Mouse (Mus musculus) spleen, adult 2 months (tissue): ENCODE data around the gene Fntb.

Source experiments
- CTCF ChIP-seq: fragments of 200-500 bp; IDR thresholded peaks from 2 replicates; pipeline ENCODE4 v1.5.1; 2011; ENCODE audit warnings: mild to moderate bottlenecking, inconsistent platforms; ENCODE audit not compliant: insufficient read depth, insufficient read length, insufficient replicate concordance; ENCODE audit errors: extremely low read depth
- POLR2A ChIP-seq: fragments of 200-500 bp; IDR thresholded peaks from 2 replicates; pipeline ENCODE4 v1.6.1; 2011; ENCODE audit warnings: low read depth, low read length, inconsistent platforms

DNA sequence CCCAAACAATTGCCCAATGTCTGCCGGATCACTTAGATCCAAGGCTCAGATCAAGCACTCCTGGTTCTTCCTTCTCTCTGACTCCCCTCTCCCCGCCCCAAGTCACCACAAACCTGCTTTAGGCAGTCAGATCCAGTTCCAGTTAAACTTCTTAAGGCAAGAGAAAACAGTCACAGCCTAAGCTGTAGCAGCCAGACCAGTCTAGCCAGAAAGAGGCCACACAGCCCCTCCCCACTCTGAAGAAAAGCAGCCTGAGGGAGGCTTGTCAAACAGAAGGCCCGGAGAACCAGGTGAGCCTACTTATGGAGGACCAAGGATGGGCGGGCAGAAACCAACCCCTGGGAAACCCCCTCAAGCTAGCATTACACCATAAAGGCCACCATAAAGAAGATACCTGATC, 52.7 kb downstream of the Fntb start:
- no peak for TF ChIP-seq POLR2A
- TF ChIP-seq CTCF = no peak
